Mouse (Mus musculus) cerebellum, adult 2 months (tissue): ENCODE measurements around the gene Bsg. TPM values are rescaled to one million over a fixed set of nuclear protein-coding genes. Genes with fewer than 3 reads are reported as not detected.
A peak's percentile ranks its signal among the peaks of the same experiment; 100 is the strongest.

Experiments used
- DNase-seq, 2 experiments: peaks; one replicate each; pipeline ENCODE4 v3.0.0; 2021
- H3K27ac ChIP-seq: fragments of 200-500 bp; 2 replicates; pipeline ENCODE4 v1.5.1; 2012; ENCODE audit warnings: low read length, control low read depth, inconsistent platforms; ENCODE audit not compliant: insufficient read depth
- H3K27me3 ChIP-seq: fragments of 200-500 bp; 2 replicates; pipeline ENCODE4 v1.6.1; 2012; ENCODE audit warnings: inconsistent platforms, mild to moderate bottlenecking, low read length, moderate library complexity; ENCODE audit not compliant: control insufficient read depth, insufficient read depth
- H3K4me1 ChIP-seq: fragments of 200-500 bp; 2 replicates; pipeline ENCODE4 v1.6.1; 2011; ENCODE audit warnings: low read length; ENCODE audit not compliant: control insufficient read depth, insufficient read depth
- H3K4me3 ChIP-seq: fragments of 200-500 bp; replicated peaks from 2 replicates; pipeline ENCODE3; 2011; ENCODE audit warnings: mild to moderate bottlenecking, low read depth, low read length, control low read depth; ENCODE audit not compliant: insufficient read depth
- CTCF ChIP-seq: fragments of 200-500 bp; IDR thresholded peaks from 2 replicates; pipeline ENCODE4 v1.5.1; 2011; ENCODE audit warnings: low read depth, mild to moderate bottlenecking, control low read depth, low read length, moderate library complexity, borderline replicate concordance; ENCODE audit not compliant: insufficient read depth
- POLR2A ChIP-seq: fragments of 200-500 bp; IDR thresholded peaks from 2 replicates; pipeline ENCODE4 v1.6.1; 2011; ENCODE audit warnings: low read length, control low read depth, borderline replicate concordance; ENCODE audit not compliant: insufficient read depth
- WGBS: fragments of 180-500 bp; shearing (Covaris S2); methylation state at CpG from one replicate; pipeline ENCODE4 v1.1.7; 2018; 5-methylcytosine and 5-hydroxymethylcytosine counted together
- polyA plus RNA-seq: library from polyadenylated mRNA; depleted of rRNA; stranded (reverse); fragments of >200 nt; gene quantifications from 2 replicates; pipeline ENCODE4 v1.2.3, GENCODE M21; 2012

Gene Bsg
- polyA plus RNA-seq, 1 experiment = 1,261 TPM

DNA sequence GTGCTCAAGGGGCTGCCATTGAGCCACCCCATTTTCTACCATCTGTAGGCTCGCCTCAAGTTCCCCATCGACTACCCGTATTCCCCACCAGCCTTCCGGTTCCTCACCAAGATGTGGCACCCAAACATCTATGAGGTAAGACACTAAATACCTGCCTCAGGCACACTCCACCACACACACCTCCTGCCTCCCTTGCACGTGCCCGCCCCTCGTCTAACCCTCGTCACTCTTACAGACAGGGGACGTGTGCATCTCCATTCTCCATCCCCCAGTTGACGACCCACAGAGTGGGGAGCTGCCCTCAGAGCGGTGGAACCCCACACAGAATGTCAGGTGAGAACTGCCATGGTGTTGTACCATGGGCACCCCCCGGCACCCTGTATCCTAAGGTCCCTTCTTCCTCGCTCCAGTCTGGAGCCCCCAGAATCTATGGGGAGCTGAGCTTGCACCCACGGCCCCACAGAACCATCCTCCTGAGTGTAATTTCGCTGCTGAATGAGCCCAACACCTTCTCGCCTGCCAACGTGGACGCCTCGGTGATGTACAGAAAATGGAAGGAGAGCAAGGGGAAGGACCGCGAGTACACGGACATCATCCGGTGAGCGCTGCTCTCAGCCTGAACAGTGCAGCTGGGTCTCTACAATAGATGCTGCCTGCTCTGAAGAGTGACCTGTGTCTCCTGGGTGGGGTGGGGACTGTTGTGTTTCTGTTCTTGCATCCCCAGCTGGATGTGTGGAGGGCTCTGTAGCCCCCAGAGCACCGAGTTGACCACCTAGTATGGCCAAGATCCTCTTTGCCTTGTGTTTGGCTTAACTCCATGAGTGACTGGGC is 19.3 kb upstream of the Bsg start:
- Histone ChIP-seq H3K4me3 (no peak overlapping the region), H3K27ac (no peak overlapping the region), H3K27me3 (no peaks in the 10 kb centered on the region), H3K4me1 (peaks cover 23% of the 10 kb centered on the region)
- no peak for DNase-seq
- WGBS = 91% methylated on average over 25 of the region's 25 CpGs
- TF ChIP-seq POLR2A (no peak), CTCF (no peak)

DNA sequence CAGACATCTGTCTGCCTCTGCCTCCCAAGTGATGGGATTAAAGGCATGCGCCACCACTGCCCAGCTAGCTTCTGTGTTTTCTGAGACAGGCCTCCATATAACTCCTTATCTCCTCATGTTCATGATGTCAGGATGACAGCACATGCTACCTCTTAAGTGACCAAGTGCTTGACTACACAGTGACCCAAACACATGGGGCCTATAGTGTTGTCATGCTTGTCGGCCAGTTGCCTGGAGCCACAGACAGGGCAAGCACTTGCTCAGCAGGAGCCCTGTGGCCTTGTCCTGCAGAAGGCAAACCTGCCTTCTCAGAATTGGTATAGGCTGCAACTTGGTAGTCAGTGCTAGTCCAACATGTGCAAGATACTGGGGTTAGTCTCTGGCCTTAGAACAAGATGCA is 18.1 kb upstream of the Bsg start:
- H3K4me1 ChIP-seq = peaks cover 20% of the 10 kb centered on the region
- no peak for DNase-seq
- 70% methylated on average over 2 of the region's 2 CpGs for WGBS
- no peak for TF ChIP-seq CTCF
- TF ChIP-seq POLR2A = no peak
- no peaks in the 10 kb centered on the region for H3K27me3 ChIP-seq
- no peak overlapping the region for H3K27ac ChIP-seq
- no peak overlapping the region for H3K4me3 ChIP-seq

DNA sequence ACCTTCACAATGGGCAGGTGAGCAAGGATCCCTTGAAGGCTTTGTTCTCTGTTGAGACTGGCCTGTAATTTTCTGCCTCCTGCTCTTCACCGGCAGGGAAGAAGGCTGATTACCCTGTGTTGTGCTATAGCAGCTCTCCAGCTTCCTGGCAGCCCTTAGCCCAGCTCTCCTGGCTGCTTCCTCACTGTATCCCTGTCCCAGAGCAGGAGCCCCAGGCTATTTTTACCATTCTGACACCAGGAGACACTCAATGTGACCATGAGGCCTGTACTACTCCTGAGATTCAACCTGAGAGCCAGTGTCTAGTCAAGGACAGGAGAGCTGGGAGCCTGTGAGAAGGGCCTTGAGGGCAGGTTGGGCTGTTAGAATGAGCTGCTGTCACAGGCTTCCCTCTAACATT is 17.6 kb upstream of the Bsg start:
- H3K4me1 ChIP-seq = peaks cover 20% of the 10 kb centered on the region
- H3K4me3 ChIP-seq = no peak overlapping the region
- DNase-seq = no peak
- 60% methylated on average over 1 of the region's 1 CpGs for WGBS
- TF ChIP-seq CTCF = no peak
- TF ChIP-seq POLR2A = no peak
- H3K27me3 ChIP-seq = no peaks in the 10 kb centered on the region
- no peak overlapping the region for H3K27ac ChIP-seq

DNA sequence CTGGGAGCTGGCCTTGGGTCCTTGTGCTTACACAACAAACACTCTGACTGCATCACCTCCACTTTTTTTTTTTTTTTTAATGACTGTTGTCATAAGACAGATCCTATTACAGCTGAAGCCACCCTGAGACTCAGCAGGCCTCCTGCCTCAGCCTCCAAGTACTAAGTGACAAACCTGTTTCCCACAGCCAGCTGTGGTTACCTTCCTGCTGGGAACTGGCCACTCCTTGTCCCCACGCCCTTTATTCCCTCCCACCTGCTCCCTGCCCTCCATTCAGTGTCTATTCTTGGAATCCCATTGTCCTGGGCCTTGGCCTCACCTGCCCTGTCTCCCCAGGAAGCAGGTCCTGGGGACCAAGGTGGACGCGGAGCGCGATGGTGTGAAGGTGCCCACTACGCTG is 16.8 kb upstream of the Bsg start:
- WGBS = 94% methylated on average over 6 of the region's 6 CpGs
- H3K27me3 ChIP-seq = no peaks in the 10 kb centered on the region
- DNase-seq = no peak

DNA sequence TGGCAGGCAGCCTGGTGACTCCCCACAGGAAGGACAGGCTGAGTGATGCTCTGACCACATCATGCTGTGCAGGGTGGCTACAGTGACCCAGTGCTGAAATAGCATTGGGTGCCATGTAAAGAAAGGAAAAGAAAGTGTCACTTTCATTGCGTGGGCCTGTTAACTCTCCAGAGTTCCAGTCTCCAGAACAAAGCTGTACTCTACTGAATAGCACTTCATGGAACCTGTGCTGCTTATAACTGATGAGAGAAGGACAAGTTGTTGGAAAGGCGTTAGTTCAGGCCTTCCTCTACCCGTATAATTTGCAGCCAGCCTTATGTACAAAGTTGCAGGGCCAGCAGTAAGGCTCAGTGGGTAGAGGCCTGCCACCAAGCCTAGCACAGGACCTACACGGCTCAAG is 15.6 kb upstream of the Bsg start, which contains the start of gene Gzmm:
Gene Gzmm (plus strand): TSS at position 301 of the 400 bp plus-strand sequence.
- TF ChIP-seq CTCF (no peak), POLR2A (no peak)
- no peak for DNase-seq
- Histone ChIP-seq H3K27me3 (no peaks in the 10 kb centered on the region), H3K27ac (no peak within 1 kb of the TSS), H3K4me3 (no peak within 1 kb of the TSS), H3K4me1 (peaks cover 12% of the 10 kb centered on the region)
- WGBS = 74% methylated on average over 4 of the region's 4 CpGs

More for the DNA sequence above, 16.8 kb upstream of the Bsg start:
- H3K4me3 ChIP-seq = no peak overlapping the region
- no peak overlapping the region for H3K27ac ChIP-seq
- TF ChIP-seq CTCF = no peak
- no peak for TF ChIP-seq POLR2A
- H3K4me1 ChIP-seq = peaks cover 20% of the 10 kb centered on the region

DNA sequence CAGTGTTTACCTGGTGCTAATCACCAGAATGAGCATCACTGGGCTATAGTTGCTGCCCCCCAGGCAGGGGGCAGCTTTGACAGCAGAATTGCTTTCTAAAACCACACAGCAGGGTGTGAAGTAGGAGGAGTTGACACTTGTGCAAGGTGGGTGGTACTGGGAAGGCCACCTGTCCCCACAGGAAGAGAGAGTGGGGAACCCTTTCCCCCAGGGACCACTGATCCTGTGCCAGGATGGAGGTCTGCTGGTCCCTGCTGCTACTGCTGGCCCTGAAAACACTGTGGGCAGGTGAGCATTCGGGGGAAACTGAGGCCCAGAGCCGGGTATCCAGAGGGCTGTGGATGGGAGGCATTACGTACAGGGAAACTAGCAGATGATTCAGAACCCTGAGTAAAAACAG is 15.1 kb upstream of the Bsg start:
- Histone ChIP-seq H3K4me3 (no peak overlapping the region), H3K27ac (no peak overlapping the region), H3K4me1 (peaks cover 12% of the 10 kb centered on the region), H3K27me3 (no peaks in the 10 kb centered on the region)
- TF ChIP-seq CTCF (no peak), POLR2A (no peak)
- WGBS = 92% methylated on average over 3 of the region's 3 CpGs
- DNase-seq = no peak

DNA sequence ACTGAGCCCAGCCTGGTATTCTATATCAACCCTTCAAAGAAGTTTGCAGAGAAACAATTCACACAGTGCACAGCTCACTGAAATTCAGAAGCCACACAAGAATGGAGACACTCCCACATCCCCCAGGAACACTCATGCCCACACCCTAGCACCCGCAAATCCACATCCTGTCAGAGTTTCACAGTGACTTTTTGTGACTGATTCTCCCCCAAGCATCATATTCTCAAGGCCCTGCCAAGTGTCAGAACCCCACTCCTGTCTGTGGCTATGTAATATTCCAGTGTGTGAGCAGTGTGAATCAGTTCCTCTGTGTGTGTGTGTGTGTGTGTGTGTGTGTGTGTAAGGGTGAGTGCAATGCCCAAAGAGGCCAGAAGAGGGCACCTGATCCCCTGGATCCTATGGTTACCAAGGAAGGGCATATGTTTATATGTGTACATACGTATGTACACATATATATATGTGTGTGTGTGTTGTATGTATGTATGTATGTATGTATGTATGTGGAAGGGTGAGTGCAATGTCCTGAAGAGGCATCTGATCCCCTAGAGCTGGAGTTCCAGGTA is 12.2 kb upstream of the Bsg start:
- TF ChIP-seq CTCF (peak; percentile 16; the same call in 1 of the 2 replicates), POLR2A (no peak)
- 100% methylated on average over 2 of the region's 2 CpGs for WGBS
- H3K4me1 ChIP-seq = peaks cover 31% of the 10 kb centered on the region
- no peak for DNase-seq
- H3K27me3 ChIP-seq = no peaks in the 10 kb centered on the region
- H3K4me3 ChIP-seq = no peak overlapping the region
- no peak overlapping the region for H3K27ac ChIP-seq
